Mouse (Mus musculus) kidney, embryonic 14.5 days (tissue): Measurements from ENCODE around the gene Abca13. TPM values are rescaled to one million over a fixed set of nuclear protein-coding genes. Genes with fewer than 3 reads are reported as not detected.

Experiments
- ATAC-seq: fragments of 200-750 bp; cut with Nextera tagmentation; 2 replicates; pipeline ENCODE4 v1.8.0; 2017; ENCODE audit warnings: moderate number of reproducible peaks, mild to moderate bottlenecking, moderate TSS enrichment, moderate library complexity; ENCODE audit not compliant: low FRiP score, low TSS enrichment
- H3K27ac ChIP-seq: fragments of 300-500 bp; sonication (generic); 2 replicates; pipeline ENCODE4 v1.5.1; 2014; ENCODE audit warnings: low read depth, mild to moderate bottlenecking, low read length, moderate library complexity, mixed read lengths
- H3K27me3 ChIP-seq: fragments of 300-500 bp; sonication (generic); 2 replicates; pipeline ENCODE4 v1.6.1; 2014; ENCODE audit warnings: mild to moderate bottlenecking, low read length; ENCODE audit not compliant: control insufficient read depth, insufficient read depth
- H3K36me3 ChIP-seq: fragments of 300-500 bp; sonication (generic); 2 replicates; pipeline ENCODE4 v1.6.1; 2014; ENCODE audit warnings: low read length, mixed read lengths; ENCODE audit not compliant: control insufficient read depth, insufficient read depth
- H3K4me1 ChIP-seq: fragments of 300-500 bp; sonication (generic); 2 replicates; pipeline ENCODE4 v1.6.1; 2014; ENCODE audit warnings: low read length, mixed read lengths; ENCODE audit not compliant: control insufficient read depth, insufficient read depth
- H3K4me2 ChIP-seq: fragments of 300-500 bp; sonication (generic); replicated peaks from 2 replicates; pipeline ENCODE4 v1.6.1; 2014; ENCODE audit warnings: low read depth, mild to moderate bottlenecking, low read length
- H3K4me3 ChIP-seq: fragments of 300-500 bp; sonication (generic); 2 replicates; pipeline ENCODE4 v1.5.1; 2014; ENCODE audit warnings: mild to moderate bottlenecking, low read length
- H3K9ac ChIP-seq: fragments of 300-500 bp; sonication (generic); 2 replicates; pipeline ENCODE4 v1.6.1; 2014; ENCODE audit warnings: low read depth, mild to moderate bottlenecking, low read length, moderate library complexity
- H3K9me3 ChIP-seq: fragments of 300-500 bp; sonication (generic); 2 replicates; pipeline ENCODE4 v1.6.1; 2016; ENCODE audit warnings: low read length; ENCODE audit not compliant: control insufficient read depth
- WGBS: fragments of 180-500 bp; shearing (Covaris S2); extraction: QIAGEN DNeasy Blood & Tissue Kit; methylation state at CpG from one replicate; pipeline ENCODE4 v1.1.7; 2014; 5-methylcytosine and 5-hydroxymethylcytosine counted together
- polyA plus RNA-seq: library from polyadenylated mRNA; unstranded; fragments of >200 nt; fragmentation: Nextera tagmentation; extraction: Ambion mirVana; gene quantifications from 2 replicates; pipeline ENCODE4 v1.2.1, GENCODE M21; 2014

The Abca13 gene
- polyA plus RNA-seq, 1 experiment from 2014 or later: 0.11 TPM

GRCm38 (mm10) chr11:9622888-9623287 lies 431.1 kb downstream of the Abca13 start:
- Histone ChIP-seq H3K27ac (no peak overlapping the region), H3K9me3 (no peaks in the 10 kb centered on the region), H3K4me1 (no peaks in the 10 kb centered on the region), H3K27me3 (no peaks in the 10 kb centered on the region), H3K36me3 (no peaks in the 10 kb centered on the region), H3K4me2 (no peak overlapping the region), H3K4me3 (no peak overlapping the region), H3K9ac (no peak overlapping the region)
- 87% methylated on average over 2 of the region's 2 CpGs for WGBS
- ATAC-seq: no peak

DNA sequence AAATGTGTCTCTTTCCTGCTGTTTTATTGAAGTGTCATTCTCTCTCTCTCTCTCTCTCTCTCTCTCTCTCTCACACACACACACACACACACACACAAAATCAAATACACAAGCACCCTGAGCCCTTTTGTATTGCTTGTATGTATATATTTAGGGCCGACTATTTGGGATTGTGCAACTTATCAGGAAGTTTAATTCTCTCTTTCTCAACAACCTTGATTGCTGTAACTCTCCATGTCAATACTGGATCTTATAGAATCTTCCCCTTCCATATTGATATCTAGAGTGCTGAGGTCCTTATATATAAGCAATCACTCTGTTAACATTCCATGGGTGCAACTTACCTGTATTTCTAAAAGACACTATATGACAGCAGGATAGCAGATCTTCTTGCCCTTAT lies 433.0 kb downstream of the Abca13 start:
- H3K4me3 ChIP-seq: no peak overlapping the region
- H3K4me1 ChIP-seq: no peaks in the 10 kb centered on the region
- no peaks in the 10 kb centered on the region for H3K36me3 ChIP-seq
- no peak overlapping the region for H3K9ac ChIP-seq
- no peaks in the 10 kb centered on the region for H3K27me3 ChIP-seq
- WGBS: 75% methylated on average over 1 of the region's 1 CpGs
- H3K27ac ChIP-seq: no peak overlapping the region
- H3K9me3 ChIP-seq: no peaks in the 10 kb centered on the region
- H3K4me2 ChIP-seq: no peak overlapping the region
- ATAC-seq: no peak

DNA sequence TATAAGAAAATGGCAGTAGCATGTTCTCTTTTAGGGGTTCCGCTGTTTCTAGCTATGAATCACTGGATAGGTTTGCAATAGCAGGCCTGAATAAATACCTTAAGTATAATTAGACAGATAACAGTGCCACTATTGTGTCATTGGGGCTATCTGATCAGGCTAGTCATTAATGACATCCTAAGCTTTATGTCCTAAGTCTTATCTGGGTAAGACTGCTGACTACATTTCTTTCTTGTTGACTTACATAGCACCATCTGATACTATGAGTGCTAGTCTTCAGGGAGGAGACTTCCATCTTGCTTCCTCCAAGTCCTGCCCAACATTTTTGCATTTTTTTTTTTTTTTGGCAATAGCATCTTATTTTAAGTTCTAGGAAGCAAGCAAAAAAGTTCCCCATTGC lies 434.1 kb downstream of the Abca13 start:
- no peak overlapping the region for H3K27ac ChIP-seq

DNA sequence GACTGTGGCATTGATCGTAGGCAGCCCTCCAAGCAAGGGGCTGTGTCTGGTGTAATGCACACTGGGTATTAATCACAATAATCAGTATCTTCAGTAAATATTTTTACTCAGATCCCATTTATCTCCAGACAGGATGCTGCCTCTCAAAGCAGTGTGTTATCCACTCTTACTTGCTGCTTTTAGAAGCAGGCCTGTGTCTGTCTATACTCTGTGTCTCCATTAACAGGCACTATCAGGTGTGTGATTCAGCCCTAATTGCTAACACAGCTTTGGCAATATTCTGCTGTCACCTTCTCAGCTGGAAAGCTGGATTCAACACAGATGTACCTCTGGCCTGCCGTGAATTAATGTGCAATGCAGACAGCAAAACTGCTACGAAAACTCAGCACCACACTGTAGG lies 455.5 kb downstream of the Abca13 start:
- 88% methylated on average over 3 of the region's 3 CpGs for WGBS
- no peak for ATAC-seq
- no peak overlapping the region for H3K27ac ChIP-seq

More for the DNA sequence above, 434.1 kb downstream of the Abca13 start:
- WGBS: 95% methylated on average over 1 of the region's 1 CpGs
- no peaks in the 10 kb centered on the region for H3K4me1 ChIP-seq
- H3K27me3 ChIP-seq: no peaks in the 10 kb centered on the region
- no peak overlapping the region for H3K4me2 ChIP-seq
- no peak overlapping the region for H3K9ac ChIP-seq
- H3K9me3 ChIP-seq: no peaks in the 10 kb centered on the region
- H3K36me3 ChIP-seq: no peaks in the 10 kb centered on the region
- H3K4me3 ChIP-seq: no peak overlapping the region
- no peak for ATAC-seq

DNA sequence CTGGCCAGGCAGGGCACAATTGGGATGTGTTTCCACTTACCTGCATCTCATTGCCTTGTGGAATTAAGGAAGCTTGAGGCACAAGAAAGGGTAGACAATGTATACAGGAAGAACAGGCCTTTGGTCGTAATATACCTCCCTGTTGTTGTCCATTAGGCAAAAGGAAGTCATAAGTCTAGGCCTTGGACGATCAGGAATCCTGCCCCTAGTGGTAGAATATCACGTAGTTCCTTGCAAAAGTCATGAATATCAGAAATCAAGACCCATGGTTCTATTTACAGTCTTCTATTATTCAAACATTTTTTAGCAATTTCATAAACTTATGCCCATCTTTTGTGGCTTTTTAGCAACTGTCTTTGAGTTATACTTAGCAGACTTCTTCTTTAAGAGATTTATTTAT lies 456.2 kb downstream of the Abca13 start:
- no peaks in the 10 kb centered on the region for H3K4me1 ChIP-seq
- H3K9ac ChIP-seq: no peak overlapping the region
- no peaks in the 10 kb centered on the region for H3K36me3 ChIP-seq
- no peak overlapping the region for H3K4me2 ChIP-seq
- WGBS: 63% methylated on average over 3 of the region's 3 CpGs
- H3K27ac ChIP-seq: no peak overlapping the region
- no peaks in the 10 kb centered on the region for H3K27me3 ChIP-seq
- no peak overlapping the region for H3K4me3 ChIP-seq
- H3K9me3 ChIP-seq: no peaks in the 10 kb centered on the region
- no peak for ATAC-seq

More for the DNA sequence above, 455.5 kb downstream of the Abca13 start:
- H3K9ac ChIP-seq: no peak overlapping the region
- H3K4me2 ChIP-seq: no peak overlapping the region
- no peaks in the 10 kb centered on the region for H3K36me3 ChIP-seq
- H3K9me3 ChIP-seq: no peaks in the 10 kb centered on the region
- H3K4me1 ChIP-seq: no peaks in the 10 kb centered on the region
- no peak overlapping the region for H3K4me3 ChIP-seq
- H3K27me3 ChIP-seq: no peaks in the 10 kb centered on the region

DNA sequence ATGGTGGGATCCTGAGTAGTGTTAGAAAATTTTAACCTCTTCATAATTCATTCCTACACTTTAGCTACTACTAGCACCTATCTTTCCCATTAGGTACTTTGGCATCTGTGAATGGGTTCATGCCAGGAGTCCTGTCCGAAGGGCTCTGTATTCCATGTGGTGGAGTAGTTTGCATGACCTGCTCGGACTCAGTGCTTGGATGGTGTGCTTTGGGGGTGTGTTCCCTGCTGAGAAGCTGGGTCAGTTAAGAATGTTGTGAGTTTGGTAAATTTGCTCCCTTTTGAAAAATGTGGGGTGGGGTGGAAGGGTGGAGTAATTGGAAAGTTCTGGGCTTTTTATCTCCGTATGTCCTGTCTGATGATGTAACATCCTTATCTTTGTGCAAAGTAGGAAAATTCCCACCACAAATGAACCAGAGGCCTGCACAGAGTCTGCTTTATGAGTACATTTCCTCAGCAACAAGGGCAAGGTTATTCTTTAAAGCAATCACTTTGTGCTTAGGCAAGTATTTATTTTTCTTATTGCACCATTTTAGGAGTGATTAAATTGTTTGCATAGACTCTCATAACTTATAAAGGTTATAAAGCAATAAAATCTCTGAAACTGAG lies 475.0 kb downstream of the Abca13 start:
- H3K9me3 ChIP-seq: no peaks in the 10 kb centered on the region
- no peak overlapping the region for H3K27ac ChIP-seq
- H3K36me3 ChIP-seq: no peaks in the 10 kb centered on the region
- H3K4me1 ChIP-seq: no peaks in the 10 kb centered on the region
- no peak for ATAC-seq
- H3K4me2 ChIP-seq: no peak overlapping the region
- 80% methylated on average over 3 of the region's 3 CpGs for WGBS
- no peaks in the 10 kb centered on the region for H3K27me3 ChIP-seq
- no peak overlapping the region for H3K9ac ChIP-seq
- no peak overlapping the region for H3K4me3 ChIP-seq

DNA sequence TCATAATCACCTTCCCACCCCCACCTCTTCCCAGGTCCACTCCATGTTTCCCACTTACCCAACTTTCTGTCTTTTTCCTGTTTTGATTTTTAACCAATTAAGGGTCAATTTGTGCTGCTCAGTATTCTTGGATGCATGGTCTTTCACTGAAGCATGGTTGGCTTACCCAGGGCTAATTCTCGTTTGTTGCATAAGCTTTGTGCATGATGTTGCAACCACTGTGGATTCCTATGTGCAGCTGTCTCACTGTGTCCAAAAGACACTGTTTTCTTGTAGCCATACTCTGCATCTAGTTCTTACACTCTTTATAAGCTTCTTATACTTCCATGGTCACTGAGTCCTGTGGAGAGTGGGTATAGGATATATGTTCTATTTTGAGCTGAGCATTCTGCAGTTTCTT lies 477.7 kb downstream of the Abca13 start:
- 75% methylated on average over 1 of the region's 1 CpGs for WGBS
- Histone ChIP-seq H3K27ac (no peak overlapping the region), H3K4me1 (no peaks in the 10 kb centered on the region), H3K9ac (no peak overlapping the region), H3K36me3 (no peaks in the 10 kb centered on the region), H3K27me3 (no peaks in the 10 kb centered on the region), H3K4me3 (no peak overlapping the region), H3K9me3 (no peaks in the 10 kb centered on the region), H3K4me2 (no peak overlapping the region)
- no peak for ATAC-seq

DNA sequence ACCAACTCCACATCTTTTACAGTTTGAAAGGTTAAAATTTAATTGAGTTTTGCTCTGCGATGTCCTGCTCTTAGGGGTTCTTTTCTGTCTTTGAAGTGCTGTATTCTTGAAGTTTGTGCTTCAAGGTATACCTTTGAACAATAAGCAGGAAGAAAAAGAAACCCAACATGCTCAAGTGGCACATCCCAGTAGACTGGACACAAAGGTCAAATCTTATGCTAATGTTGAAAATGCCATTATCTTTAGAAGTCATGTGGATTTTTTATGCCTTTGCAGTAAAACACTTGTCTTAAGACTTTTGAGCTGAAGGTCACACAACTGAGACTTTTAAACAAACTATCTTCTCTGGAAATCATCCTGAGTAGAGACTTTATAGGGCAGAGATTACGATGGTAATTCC lies 493.2 kb downstream of the Abca13 start:
- H3K27me3 ChIP-seq: no peaks in the 10 kb centered on the region
- H3K36me3 ChIP-seq: no peaks in the 10 kb centered on the region
- no peak overlapping the region for H3K9ac ChIP-seq
- no peaks in the 10 kb centered on the region for H3K4me1 ChIP-seq
- H3K27ac ChIP-seq: no peak overlapping the region
- no peak overlapping the region for H3K4me2 ChIP-seq
- H3K9me3 ChIP-seq: no peaks in the 10 kb centered on the region
- ATAC-seq: no peak
- no peak overlapping the region for H3K4me3 ChIP-seq
- WGBS: 90% methylated on average over 2 of the region's 2 CpGs

DNA sequence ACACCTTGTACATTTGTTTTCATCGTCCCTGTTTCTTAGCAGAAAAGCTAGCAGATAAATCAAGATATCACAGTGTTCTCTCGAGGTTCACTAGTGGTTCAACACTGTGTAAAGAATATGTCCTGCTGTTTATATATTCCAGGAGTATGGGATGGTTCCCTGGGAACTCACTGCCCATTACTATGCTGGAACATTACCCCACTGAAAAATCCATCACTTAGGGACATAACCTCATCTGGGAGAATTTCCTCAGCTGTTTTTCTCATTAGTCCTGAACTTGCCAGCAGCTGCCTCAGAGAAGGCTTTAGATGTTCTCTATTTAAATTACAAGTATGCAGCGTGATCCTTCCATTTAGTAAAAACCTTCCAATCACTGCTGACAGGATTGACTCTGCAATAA lies 513.4 kb downstream of the Abca13 start:
- Histone ChIP-seq H3K4me3 (no peak overlapping the region), H3K27ac (no peak overlapping the region), H3K36me3 (no peaks in the 10 kb centered on the region), H3K9me3 (no peaks in the 10 kb centered on the region), H3K9ac (no peak overlapping the region), H3K4me2 (no peak overlapping the region), H3K4me1 (no peaks in the 10 kb centered on the region), H3K27me3 (no peaks in the 10 kb centered on the region)
- no peak; the same call in 1 of the 2 replicates for ATAC-seq
- 43% methylated on average over 3 of the region's 3 CpGs for WGBS
